Mouse (Mus musculus) ES-E14 (cell line): Measurements from ENCODE around the gene Scube1.

ENCODE experiments used
- HCFC1 ChIP-seq: IDR thresholded peaks from 2 replicates; pipeline ENCODE4 v1.6.1; 2012; ENCODE audit warnings: low read length, inconsistent platforms, borderline replicate concordance; ENCODE audit not compliant: insufficient read depth
- MAFK ChIP-seq: IDR thresholded peaks from 2 replicates; pipeline ENCODE4 v1.6.1; 2014; ENCODE audit warnings: mild to moderate bottlenecking, low read depth, low read length, inconsistent platforms; ENCODE audit not compliant: insufficient read depth
- ZC3H11A ChIP-seq: IDR thresholded peaks from 2 replicates; pipeline ENCODE4 v1.6.1; 2012; ENCODE audit warnings: low read depth, mild to moderate bottlenecking, inconsistent platforms, low read length, borderline replicate concordance
- ZNF384 ChIP-seq: IDR thresholded peaks from 2 replicates; pipeline ENCODE4 v1.6.1; 2012; ENCODE audit warnings: low read depth, low read length, inconsistent platforms

DNA sequence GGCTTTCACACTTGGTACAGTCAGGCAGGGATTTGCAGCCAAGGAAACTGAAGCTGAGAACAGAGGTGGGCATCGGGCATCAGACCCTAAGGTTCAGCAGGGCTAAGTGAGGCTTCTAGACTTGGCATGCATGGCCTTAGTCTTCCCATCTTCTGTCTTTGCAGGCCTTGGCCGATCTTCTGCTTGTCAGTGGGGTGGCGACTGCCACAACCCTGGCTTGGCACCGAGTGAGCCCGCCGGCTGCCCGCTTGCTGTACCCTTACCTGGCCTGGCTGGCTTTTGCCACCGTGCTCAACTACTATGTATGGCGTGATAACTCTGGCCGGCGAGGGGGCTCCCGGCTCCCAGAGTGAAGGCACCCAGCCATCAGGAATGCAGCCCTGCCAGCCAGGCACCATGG lies 151.2 kb downstream of the Scube1 start:
- TF ChIP-seq MAFK, result no peak
- TF ChIP-seq HCFC1, result no peak
- no peak for TF ChIP-seq ZC3H11A
- no peak for TF ChIP-seq ZNF384
